Mouse (Mus musculus): ENCODE data around the gene Enthd1.
"Not testable (repeated sequence)": the region's sequence is repeated elsewhere in the genome, so short reads cannot be mapped to it uniquely, and the experiment has no call there.

Gene Enthd1

GRCm38 (mm10) chr15:80538075-80538474 lies 26.9 kb downstream of the Enthd1 start:
- DNase-seq (ENCODE audit: low spot score in 2 of 2) = no peak

- no peak for DNase-seq (ENCODE audit: low spot score in 2 of 2)
These were observed 28.9 kb downstream of the Enthd1 start for GRCm38 (mm10) chr15:80536051-80536450.

- DNase-seq (ENCODE audit: low spot score in 2 of 2) = no peak
These were observed 31.7 kb downstream of the Enthd1 start for GRCm38 (mm10) chr15:80533274-80533673.

GRCm38 (mm10) chr15:80532281-80533072 lies 32.5 kb downstream of the Enthd1 start:
- DNase-seq (ENCODE audit: low spot score in 2 of 2) = no peak

GRCm38 (mm10) chr15:80531026-80531425 lies 33.9 kb downstream of the Enthd1 start:
- DNase-seq (ENCODE audit: low spot score in 2 of 2) = no peak

GRCm38 (mm10) chr15:80529955-80530869 lies 34.7 kb downstream of the Enthd1 start:
- DNase-seq (ENCODE audit: low spot score in 2 of 2) = no peak

- DNase-seq (ENCODE audit: low spot score in 2 of 2) = no peak
These were observed 43.1 kb downstream of the Enthd1 start for GRCm38 (mm10) chr15:80521661-80522388.

- DNase-seq (ENCODE audit: low spot score in 2 of 2) = no peak
These were observed 45.0 kb downstream of the Enthd1 start for GRCm38 (mm10) chr15:80519931-80520330.

- no peak for DNase-seq (ENCODE audit: low spot score in 2 of 2)
These were observed 46.3 kb downstream of the Enthd1 start for GRCm38 (mm10) chr15:80518567-80519223.

GRCm38 (mm10) chr15:80517996-80518395 lies 47.0 kb downstream of the Enthd1 start:
- DNase-seq (ENCODE audit: low spot score in 2 of 2) = no peak

GRCm38 (mm10) chr15:80516525-80516924 lies 48.4 kb downstream of the Enthd1 start:
- no peak for DNase-seq (ENCODE audit: low spot score in 2 of 2)

GRCm38 (mm10) chr15:80505086-80505485 lies 59.9 kb downstream of the Enthd1 start:
- no peak for DNase-seq (ENCODE audit: low spot score in 2 of 2)

GRCm38 (mm10) chr15:80503155-80503554 lies 61.8 kb downstream of the Enthd1 start:
- peak; percentile 20 to 25 for DNase-seq (ENCODE audit: low spot score in 2 of 2)

GRCm38 (mm10) chr15:80502741-80503140 lies 62.2 kb downstream of the Enthd1 start:
- DNase-seq (ENCODE audit: low spot score in 2 of 2) = no peak

GRCm38 (mm10) chr15:80501106-80502096 lies 63.6 kb downstream of the Enthd1 start:
- no peak for DNase-seq (ENCODE audit: low spot score in 2 of 2)

- DNase-seq (ENCODE audit: low spot score in 2 of 2) = no peak
These were observed 64.5 kb downstream of the Enthd1 start for GRCm38 (mm10) chr15:80500426-80500825.

GRCm38 (mm10) chr15:80497733-80498132 lies 67.2 kb downstream of the Enthd1 start:
- not testable (repeated sequence) for DNase-seq (ENCODE audit: low spot score in 2 of 2)

- peak; percentile 31 to 32 for DNase-seq (ENCODE audit: low spot score in 2 of 2)
These were observed 73.5 kb downstream of the Enthd1 start for GRCm38 (mm10) chr15:80491505-80491904.

GRCm38 (mm10) chr15:80490151-80490550 lies 74.8 kb downstream of the Enthd1 start:
- no peak for DNase-seq (ENCODE audit: low spot score in 2 of 2)

- DNase-seq (ENCODE audit: low spot score in 2 of 2) = no peak
These were observed 76.3 kb downstream of the Enthd1 start for GRCm38 (mm10) chr15:80488658-80489057.
